Comparison of ENCODE assay signal across 22 mouse cellular contexts in genomic region chr6:32386915-32387314, GRCm38 (mm10).
DNase-seq lines count a peak whose midpoint lies in the region; ATAC-seq and TF ChIP-seq lines count a peak whose summit lies in the region.
"Had no signal": no experiment of that assay in that cellular context is flagged by ENCODE, and none has a peak within 500 bp of the region (broad histone marks: within the 10 kb centered on the region; RNA-seq: fewer than 3 reads in every experiment).

No protein-coding gene starts in this region.

- no peaks in the 10 kb centered on the region for H3K27me3 ChIP-seq in heart, embryonic 10.5 days (ENCODE audit: insufficient read depth, poor library complexity, severe bottlenecking)
- H3K27me3 ChIP-seq in lung, embryonic 15.5 days: no peaks in the 10 kb centered on the region
- no peaks in the 10 kb centered on the region for H3K27me3 ChIP-seq in midbrain, postnatal 0 days (ENCODE audit: insufficient read depth, low read length)
- H3K27me3 ChIP-seq: embryonic facial prominence, embryonic 13.5 days; forebrain, embryonic 12.5 days; heart, embryonic 12.5 days had no signal

- intact Hi-C loops in heart, postnatal 10 days (cut with DNase I): no loop called here

- H3K4me1 ChIP-seq in heart, embryonic 10.5 days: peaks cover 47% of the 10 kb centered on the region
- H3K4me1 ChIP-seq in lung, embryonic 15.5 days: peaks cover 21% of the 10 kb centered on the region
- H3K4me1 ChIP-seq in midbrain, postnatal 0 days (ENCODE audit: insufficient read depth, low read length): no peaks in the 10 kb centered on the region; the same call in 1 of the 2 replicates
- H3K4me1 ChIP-seq: embryonic facial prominence, embryonic 13.5 days had no signal

- H3K27ac ChIP-seq in heart, embryonic 10.5 days: 0 out of 2 replicates have a peak overlapping the region, but pooled peaks have one; percentile 47
- H3K27ac ChIP-seq in lung, embryonic 15.5 days: peak overlapping the region; percentile 63
- H3K27ac ChIP-seq in midbrain, postnatal 0 days (ENCODE audit: low read depth, low read length): no peak overlapping the region
- H3K27ac ChIP-seq: embryonic facial prominence, embryonic 13.5 days; forebrain, embryonic 12.5 days; heart, adult 2 months had no signal

- TF ChIP-seq CTCF in midbrain, postnatal 0 days (IDR thresholded peaks at IDR 0.05): no peak

- no peak overlapping the region for H3K9ac ChIP-seq in lung, embryonic 15.5 days
- no peak overlapping the region for H3K9ac ChIP-seq in midbrain, postnatal 0 days (replicated peaks; ENCODE audit: low read length, poor library complexity, severe bottlenecking)
- H3K9ac ChIP-seq: embryonic facial prominence, embryonic 13.5 days; forebrain, embryonic 12.5 days; heart, embryonic 12.5 days had no signal

- H3K4me3 ChIP-seq in heart, embryonic 10.5 days: no peak overlapping the region
- H3K4me3 ChIP-seq in lung, embryonic 15.5 days: no peak overlapping the region
- H3K4me3 ChIP-seq in midbrain, postnatal 0 days (ENCODE audit: low read depth, low read length): no peak overlapping the region
- H3K4me3 ChIP-seq: embryonic facial prominence, embryonic 13.5 days; forebrain, embryonic 12.5 days; heart, adult 2 months; heart, embryonic 12.5 days had no signal

- 0 out of 2 replicates have a peak overlapping the region, but pooled peaks have one; percentile 3 for H3K4me2 ChIP-seq in lung, embryonic 15.5 days
- H3K4me2 ChIP-seq in midbrain, postnatal 0 days (ENCODE audit: low read depth, low read length, poor library complexity, severe bottlenecking): no peak overlapping the region
- H3K4me2 ChIP-seq: embryonic facial prominence, embryonic 13.5 days; forebrain, embryonic 12.5 days; heart, embryonic 12.5 days had no signal

- ATAC-seq in lung, embryonic 15.5 days (ENCODE audit: borderline replicate concordance, extremely low read depth, low FRiP score, low TSS enrichment): peak; percentile 87
- ATAC-seq in midbrain, postnatal 0 days (ENCODE audit: low FRiP score): no peak
- ATAC-seq: CD4-positive, CD25-positive, alpha-beta regulatory T cell, adult 4 months; forebrain, embryonic 16.5 days; hindbrain, embryonic 16.5 days had no signal

- no peaks in the 10 kb centered on the region for H3K9me3 ChIP-seq in heart, embryonic 10.5 days
- no peaks in the 10 kb centered on the region for H3K9me3 ChIP-seq in lung, embryonic 15.5 days
- H3K9me3 ChIP-seq in midbrain, postnatal 0 days (ENCODE audit: low read length): no peaks in the 10 kb centered on the region
- H3K9me3 ChIP-seq: embryonic facial prominence, embryonic 13.5 days; forebrain, embryonic 12.5 days; G1E; heart, embryonic 12.5 days had no signal

- no peaks in the 10 kb centered on the region for H3K36me3 ChIP-seq in heart, embryonic 10.5 days
- H3K36me3 ChIP-seq in lung, embryonic 15.5 days: no peaks in the 10 kb centered on the region
- no peaks in the 10 kb centered on the region for H3K36me3 ChIP-seq in midbrain, postnatal 0 days (ENCODE audit: insufficient read depth, low read length)
- H3K36me3 ChIP-seq: embryonic facial prominence, embryonic 13.5 days; forebrain, embryonic 12.5 days; G1E; heart, embryonic 12.5 days had no signal

- WGBS in heart, embryonic 10.5 days: 64% methylated on average over 2 of the region's 2 CpGs
- 56% methylated on average over 2 of the region's 2 CpGs for WGBS in lung, embryonic 15.5 days
- WGBS in midbrain, postnatal 0 days: 89% methylated on average over 2 of the region's 2 CpGs

- no peak for DNase-seq in heart, embryonic 10.5 days (ENCODE audit: low spot score)
- DNase-seq in heart, postnatal 10 days: no peak
- DNase-seq in lung, postnatal 25 days (ENCODE audit: low spot score): no peak
- DNase-seq in NIH3T3 (ENCODE audit: low read depth): peak; percentile 32
- DNase-seq in lung, postnatal 36 days: peak; percentile 34
- no peak for DNase-seq in midbrain, postnatal 0 days (ENCODE audit: low spot score)
- DNase-seq: adrenal gland, postnatal 25 days; B cell, adult 2 months; cerebellum, adult 18-20 months; cerebellum, adult 9-11 months; cerebellum, postnatal 36 days; gastrocnemius, postnatal 14 days; heart, adult 2 months; heart, postnatal 36 days had no signal

Comparison
In these comparisons a context has a peak if more than half of its experiments do, and no peak if none do; other contexts are left out.
1. DNase-seq: peak in NIH3T3 (single experiment) and lung, postnatal 36 days (single experiment); none in heart, embryonic 10.5 days (single experiment), heart, postnatal 10 days (0 of 2), lung, postnatal 25 days (single experiment) and midbrain, postnatal 0 days (single experiment).